Mouse (Mus musculus): ENCODE results near the gene Gm21800.
"Not testable (repeated sequence)": the region's sequence is repeated elsewhere in the genome, so short reads cannot be mapped to it uniquely, and the experiment has no call there.

Gene Gm21800

GRCm38 (mm10) chrY:41406198-41406597, at the start of gene Gm21800:
Gene Gm21800, plus strand, starts transcription at chrY:41406498.
- DNase-seq (ENCODE audit: low spot score in 2 of 2), result not testable (repeated sequence)

Measured in cerebellum, postnatal 4 days (tissue).